Mouse (Mus musculus) right cerebral cortex, postnatal 14 days (tissue): ENCODE measurements around the gene Cbwd1.

Source experiments
- DNase-seq: peaks from one replicate; pipeline ENCODE4 v3.0.0; 2022

Gene Cbwd1

GRCm38 (mm10) chr19:24972701-24973390 lies 11.4 kb upstream of the Cbwd1 start:
- DNase-seq, result no peak

GRCm38 (mm10) chr19:24971307-24971706 lies 9.9 kb upstream of the Cbwd1 start:
- no peak for DNase-seq

GRCm38 (mm10) chr19:24966941-24967340 lies 5.5 kb upstream of the Cbwd1 start:
- DNase-seq, result no peak

- no peak for DNase-seq
Observed at GRCm38 (mm10) chr19:24966203-24966602, 4.8 kb upstream of the Cbwd1 start.

- no peak for DNase-seq
Observed at GRCm38 (mm10) chr19:24958531-24958930, 2.9 kb downstream of the Cbwd1 start.

GRCm38 (mm10) chr19:24945521-24946262 lies 15.7 kb downstream of the Cbwd1 start:
- no peak for DNase-seq

GRCm38 (mm10) chr19:24937084-24937483 lies 24.3 kb downstream of the Cbwd1 start:
- DNase-seq, result peak; percentile 6

GRCm38 (mm10) chr19:24929041-24929440 lies 32.4 kb downstream of the Cbwd1 start:
- no peak for DNase-seq

GRCm38 (mm10) chr19:24920866-24921265 lies 40.5 kb downstream of the Cbwd1 start:
- DNase-seq, result no peak

- DNase-seq, result no peak
Observed at GRCm38 (mm10) chr19:24908385-24909155, 52.8 kb downstream of the Cbwd1 start.

GRCm38 (mm10) chr19:24907655-24908054 lies 53.8 kb downstream of the Cbwd1 start:
- DNase-seq, result no peak

GRCm38 (mm10) chr19:24902821-24903220 lies 58.6 kb downstream of the Cbwd1 start:
- DNase-seq, result no peak

GRCm38 (mm10) chr19:24902256-24902655 lies 59.2 kb downstream of the Cbwd1 start:
- DNase-seq, result no peak

- no peak for DNase-seq
Observed at GRCm38 (mm10) chr19:24901666-24902065, 59.7 kb downstream of the Cbwd1 start.

- no peak for DNase-seq
Observed at GRCm38 (mm10) chr19:24900581-24901220, 60.7 kb downstream of the Cbwd1 start, which contains the start of gene Foxd4. TSS of gene Foxd4 (minus strand) at chr19:24901197.

GRCm38 (mm10) chr19:24899578-24900544 lies 61.5 kb downstream of the Cbwd1 start:
- DNase-seq, result no peak

GRCm38 (mm10) chr19:24898737-24899577 lies 62.5 kb downstream of the Cbwd1 start:
- no peak for DNase-seq

GRCm38 (mm10) chr19:24897896-24898736 lies 63.3 kb downstream of the Cbwd1 start:
- DNase-seq, result no peak

- DNase-seq, result peak; percentile 15
Observed at GRCm38 (mm10) chr19:24897006-24897895, 64.2 kb downstream of the Cbwd1 start.
